Mouse (Mus musculus): Measurements from ENCODE around the gene Rnf43.

- TF ChIP-seq CTCF (IDR thresholded peaks at IDR 0.05; ENCODE audit: extremely low read depth, insufficient read length, insufficient replicate concordance, low read depth, low read length) (no peak), POLR2A (IDR thresholded peaks at IDR 0.05; ENCODE audit: low read depth, low read length) (no peak; the same call in 1 of the 2 replicates)
Measured at GRCm38 (mm10) chr11:87744964-87745363, 82.4 kb downstream of the Rnf43 start.
